Mouse (Mus musculus): ENCODE results near the gene Mbd6.
"Not testable (repeated sequence)": the region's sequence is repeated elsewhere in the genome, so short reads cannot be mapped to it uniquely, and the experiment has no call there.

Gene Mbd6

DNA sequence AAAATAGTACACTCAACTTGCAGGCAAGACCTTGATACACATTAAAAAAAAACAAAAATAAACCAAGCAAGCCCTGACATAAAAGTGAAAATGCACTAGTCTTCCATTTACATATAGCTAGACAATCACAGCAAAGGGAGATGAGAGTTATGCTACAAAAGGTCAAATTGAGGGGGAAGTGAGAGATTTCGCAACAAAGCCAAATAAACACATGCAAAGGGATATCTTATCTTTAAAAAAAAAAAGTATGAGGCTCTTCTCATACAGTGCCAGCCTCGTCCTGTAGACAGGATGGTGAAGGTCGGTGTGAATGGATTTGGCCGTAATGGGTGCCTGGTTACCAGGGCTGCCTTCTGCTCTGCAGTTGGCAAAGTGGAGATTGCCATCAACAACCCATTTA is 24.0 kb upstream of the Mbd6 start:
- no peak for DNase-seq (ENCODE audit: low spot score)

DNA sequence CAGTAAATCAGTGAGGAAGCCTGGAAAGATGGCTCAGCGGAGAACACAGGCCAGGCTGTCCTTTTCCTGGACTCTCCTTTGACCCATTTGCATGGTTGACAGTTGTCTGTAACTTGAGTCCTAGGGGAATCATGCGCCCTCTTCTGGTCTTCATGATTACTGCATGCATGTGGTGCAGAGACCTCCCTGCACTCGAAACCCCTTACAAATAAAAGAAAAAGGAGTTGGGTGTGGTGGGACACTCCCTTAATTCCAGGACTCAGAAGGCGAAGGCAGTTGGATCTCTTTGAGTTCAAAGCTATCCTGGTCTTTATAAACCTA is 23.5 kb upstream of the Mbd6 start:
- peak; percentile 96 for DNase-seq (ENCODE audit: low spot score)

DNA sequence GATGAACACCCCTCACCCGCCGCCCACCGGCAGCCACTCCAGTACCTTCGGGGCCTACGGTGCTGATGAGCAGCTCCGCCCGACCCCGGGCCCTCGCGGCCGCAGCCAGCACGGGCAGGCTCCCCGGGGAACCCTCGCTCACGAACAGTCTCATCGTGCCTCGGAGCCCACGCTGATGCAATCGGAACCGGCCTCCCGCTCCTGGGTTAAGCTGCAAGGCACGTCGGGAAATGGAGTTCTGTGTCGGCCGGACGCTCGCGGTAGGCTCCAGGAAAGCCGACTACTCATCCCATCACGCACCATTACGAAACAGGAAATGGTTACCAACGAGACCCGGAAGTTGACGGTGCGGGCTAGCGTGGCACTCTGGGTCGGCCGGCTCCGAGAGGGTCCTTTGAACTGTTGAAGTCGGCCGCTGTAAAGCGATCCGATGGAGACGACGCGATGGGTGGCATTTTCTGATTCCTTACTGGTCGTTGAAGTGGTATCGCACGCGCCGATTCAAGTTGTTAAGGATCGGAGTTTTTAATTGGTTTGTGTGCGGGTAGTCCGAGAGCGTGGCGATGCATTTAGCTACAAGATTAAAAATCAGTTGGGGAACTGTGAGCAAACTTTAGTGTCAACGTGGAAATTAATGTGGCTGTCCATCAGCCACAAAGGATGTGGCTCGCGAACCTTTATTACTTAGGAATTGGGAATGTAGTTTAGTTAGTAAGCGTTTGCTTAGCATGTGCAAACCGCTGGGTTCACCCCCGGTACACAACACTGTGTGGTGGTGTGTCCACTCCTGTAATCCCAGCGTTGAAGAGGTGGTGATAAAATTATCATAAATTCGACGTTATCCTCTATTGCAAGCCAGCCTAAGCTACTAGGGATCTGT is 22.9 kb upstream of the Mbd6 start, which contains the start of gene Mars:
TSS of gene Mars (minus strand) at position 311 of the 880 bp plus-strand sequence.
- DNase-seq (ENCODE audit: low spot score): peak; percentile 97

DNA sequence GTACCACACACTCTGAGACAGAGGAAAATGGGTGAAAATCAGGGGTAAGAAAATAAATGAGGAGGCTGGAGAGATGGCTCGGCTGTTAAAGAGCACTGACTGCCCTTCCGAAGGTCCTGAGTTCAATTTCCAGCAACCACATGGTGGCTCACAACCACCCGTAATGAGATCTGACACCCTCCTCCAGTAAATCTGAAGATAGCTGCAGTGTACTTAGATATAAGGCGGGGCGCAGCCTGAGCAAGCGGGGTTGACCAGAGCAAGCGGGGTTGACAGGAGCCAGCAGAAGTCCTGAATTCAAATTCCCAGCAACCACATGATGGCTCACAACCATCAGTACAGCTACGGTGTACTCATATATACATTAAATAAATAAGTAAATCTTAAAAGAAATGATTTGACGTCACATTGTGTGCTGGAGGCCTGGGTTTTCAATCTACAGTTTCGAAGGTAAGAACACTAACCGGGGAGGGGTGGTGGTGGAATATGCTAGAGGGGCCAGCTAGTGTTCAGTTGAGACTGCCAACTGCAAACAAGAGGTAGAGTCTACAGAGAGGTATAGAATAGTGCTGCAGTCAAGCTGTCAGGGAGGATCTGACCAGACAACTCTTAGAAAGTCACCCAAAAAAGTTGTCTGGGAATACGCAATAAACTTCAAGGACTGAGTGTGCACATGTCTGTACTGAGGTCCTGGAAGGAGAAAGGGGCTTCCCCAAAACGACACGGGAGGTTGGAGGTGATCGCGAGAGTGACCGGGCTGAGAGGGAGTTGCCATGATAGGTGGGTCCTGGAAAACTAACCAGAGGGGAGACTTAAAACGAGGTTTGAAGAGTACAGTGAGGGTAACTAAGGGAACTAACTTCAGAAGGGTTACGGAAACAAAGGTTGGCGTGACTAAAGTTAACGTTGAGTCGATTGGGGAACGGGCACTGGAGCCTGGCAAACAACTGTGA is 22.0 kb upstream of the Mbd6 start:
- DNase-seq (ENCODE audit: low spot score): peak; percentile 66

DNA sequence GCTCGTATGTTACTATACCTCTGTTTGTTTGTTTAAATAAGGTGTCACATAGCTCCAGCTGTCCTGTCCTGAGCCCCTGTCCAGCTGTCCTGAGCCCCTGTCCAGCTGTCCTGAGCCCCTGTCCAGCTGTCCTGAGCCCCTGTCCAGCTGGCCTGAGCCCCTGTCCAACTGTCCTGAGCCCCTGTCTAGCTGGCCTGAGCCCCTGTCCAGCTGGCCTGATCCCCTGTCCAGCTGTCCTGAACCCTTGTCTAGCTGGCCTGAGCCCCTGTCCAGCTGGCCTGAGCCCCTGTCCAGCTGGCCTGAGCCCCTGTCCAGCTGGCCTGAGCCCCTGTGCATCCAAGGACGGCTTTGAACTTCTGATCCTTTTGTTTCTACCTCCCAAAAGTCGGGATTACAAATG is 20.3 kb upstream of the Mbd6 start:
- not testable (repeated sequence) for DNase-seq (ENCODE audit: low spot score)

DNA sequence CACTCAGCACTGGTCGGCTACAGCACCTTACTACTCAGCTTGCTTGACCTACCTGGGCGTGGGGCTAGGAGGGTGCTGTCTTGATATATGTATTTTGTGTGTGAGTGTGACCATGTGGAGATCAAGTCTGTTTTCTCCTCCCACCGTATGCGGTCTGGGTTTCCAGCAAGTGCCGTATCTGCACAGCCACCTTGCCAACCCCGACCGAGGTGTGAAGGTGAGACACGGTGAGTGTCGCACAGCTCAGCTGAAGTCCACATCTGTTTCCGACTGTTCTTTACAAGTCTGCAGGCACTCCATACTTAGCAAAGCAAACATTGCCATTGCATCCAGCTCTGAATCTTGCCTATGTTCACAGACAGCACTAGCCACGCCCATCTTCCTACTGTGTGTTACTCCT is 14.3 kb upstream of the Mbd6 start:
- DNase-seq (ENCODE audit: low spot score): no peak

DNA sequence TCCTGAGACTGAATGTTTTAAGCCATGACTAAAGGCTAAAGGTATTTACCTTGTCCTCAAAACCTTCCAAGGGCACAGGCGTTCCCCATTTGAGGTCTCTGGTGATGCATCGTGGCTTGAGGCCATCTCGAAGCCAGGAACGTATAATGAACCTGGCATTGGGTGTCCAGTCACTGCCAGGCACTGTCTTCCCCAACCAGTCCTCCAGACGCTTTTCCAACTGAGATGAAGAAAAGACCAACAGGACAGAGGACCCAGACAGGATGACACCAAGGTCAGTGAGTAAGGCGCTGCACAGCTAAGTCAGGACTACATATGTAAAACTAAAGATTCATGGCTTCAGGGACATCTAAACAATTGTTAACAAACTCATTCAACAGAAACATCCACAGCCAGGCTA is 11.5 kb upstream of the Mbd6 start:
- DNase-seq (ENCODE audit: low spot score): no peak

DNA sequence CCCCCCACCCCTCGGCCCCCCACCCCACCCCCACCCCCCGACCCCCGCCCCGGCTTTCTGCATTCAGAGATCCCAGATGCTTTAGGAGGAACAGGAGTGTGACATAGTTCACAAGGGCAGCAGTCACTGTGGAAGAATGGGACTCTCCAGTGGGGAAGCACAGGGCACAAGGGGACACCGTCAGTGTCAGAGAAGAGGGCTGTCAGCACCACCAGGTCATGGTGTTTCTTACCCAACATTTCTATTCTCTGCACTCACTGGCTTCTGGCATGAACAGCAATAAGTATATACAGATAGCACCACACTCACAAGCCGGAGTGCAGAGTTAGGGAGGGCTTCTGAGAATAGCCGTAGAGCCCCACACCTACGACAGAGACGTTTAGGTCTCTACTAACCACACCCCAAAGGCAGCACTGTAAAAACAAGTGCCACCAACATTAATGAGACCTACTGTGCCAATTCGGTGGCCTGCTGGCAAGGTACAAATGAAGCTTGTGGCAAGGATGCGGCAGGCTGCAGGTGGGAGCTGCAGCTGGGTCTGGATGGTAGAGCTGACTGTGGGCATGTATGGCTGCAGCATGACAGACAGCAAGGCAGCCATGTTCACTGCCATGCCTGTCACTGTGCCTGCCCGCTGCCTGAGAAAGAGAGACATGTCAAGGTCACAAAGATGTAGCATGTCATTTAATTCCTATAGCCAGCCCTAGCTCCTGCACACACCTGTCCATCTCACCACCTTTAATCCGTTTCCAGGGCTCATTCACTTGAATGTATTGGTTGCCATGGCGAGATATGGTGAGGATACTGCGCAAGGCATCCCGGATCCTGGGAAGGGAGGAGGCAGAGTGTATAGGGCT is 8.4 kb upstream of the Mbd6 start:
- no peak for DNase-seq (ENCODE audit: low spot score)

DNA sequence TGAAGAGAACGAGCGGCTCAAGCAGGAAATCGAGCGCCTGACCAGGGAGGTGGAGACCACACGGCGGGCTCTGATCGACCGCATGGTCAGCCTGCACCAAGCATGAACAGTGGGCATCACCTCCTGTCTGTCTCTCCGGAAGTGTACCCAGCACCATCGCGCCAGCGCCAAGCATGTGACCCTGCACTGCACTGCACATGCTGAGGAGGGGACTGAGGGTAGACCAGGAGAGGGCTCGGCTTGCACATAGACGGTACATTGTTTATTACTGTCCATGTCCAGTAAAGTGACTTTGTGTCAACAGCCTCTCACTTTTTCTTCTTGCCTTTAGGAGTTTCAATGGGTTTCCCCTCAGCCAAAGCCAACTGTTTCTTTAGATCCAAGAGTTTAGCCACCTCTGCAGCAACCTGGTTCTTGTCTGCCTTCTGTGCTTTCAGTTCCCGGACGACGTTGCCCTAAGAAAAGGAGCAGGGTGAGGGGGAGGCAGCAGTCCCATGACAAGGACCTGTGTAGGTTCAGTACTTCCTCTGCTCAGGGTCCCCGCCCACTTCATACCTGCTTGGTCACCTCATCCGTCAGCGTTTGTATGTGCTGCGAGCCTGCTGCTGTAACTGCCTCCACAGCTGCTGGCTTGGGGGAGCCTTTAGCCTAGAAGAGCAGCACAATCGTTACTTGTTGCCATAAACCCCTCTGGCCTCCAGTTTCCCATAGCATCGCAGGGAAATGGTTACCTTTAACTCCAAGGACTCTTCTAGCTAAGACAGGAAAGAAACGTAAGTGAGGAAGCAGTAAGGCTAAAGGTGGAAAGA is 7.4 kb upstream of the Mbd6 start:
- DNase-seq (ENCODE audit: low spot score): no peak

DNA sequence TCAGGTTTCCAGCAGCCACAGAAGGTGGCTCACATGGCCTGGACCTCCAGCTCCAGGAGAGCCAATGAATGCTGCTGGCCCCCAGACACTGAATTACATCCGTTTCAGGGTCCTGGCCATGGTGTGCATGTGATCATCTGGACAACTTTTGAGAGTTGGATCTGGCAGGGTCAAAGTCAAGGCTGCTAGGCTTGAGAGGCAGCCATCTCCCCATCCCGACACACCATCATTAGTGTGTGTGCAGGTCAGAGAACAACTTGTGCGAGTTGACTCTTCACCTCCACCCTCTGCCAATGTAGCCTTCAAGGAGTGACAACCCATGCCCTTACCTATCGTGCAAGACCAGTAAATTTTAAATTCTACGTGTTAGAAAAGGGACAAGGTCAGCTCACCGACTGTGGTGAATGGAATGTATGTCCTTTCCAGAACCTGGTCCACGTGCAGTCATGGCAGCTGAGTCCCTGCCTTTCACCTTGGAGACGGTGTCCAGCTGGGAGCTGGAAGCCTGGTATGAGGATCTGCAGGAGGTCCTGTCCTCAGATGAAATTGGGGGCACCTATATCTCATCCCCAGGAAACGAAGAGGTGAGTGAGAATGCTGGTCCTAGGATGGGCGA is 6.2 kb upstream of the Mbd6 start:
- DNase-seq (ENCODE audit: low spot score): no peak

DNA sequence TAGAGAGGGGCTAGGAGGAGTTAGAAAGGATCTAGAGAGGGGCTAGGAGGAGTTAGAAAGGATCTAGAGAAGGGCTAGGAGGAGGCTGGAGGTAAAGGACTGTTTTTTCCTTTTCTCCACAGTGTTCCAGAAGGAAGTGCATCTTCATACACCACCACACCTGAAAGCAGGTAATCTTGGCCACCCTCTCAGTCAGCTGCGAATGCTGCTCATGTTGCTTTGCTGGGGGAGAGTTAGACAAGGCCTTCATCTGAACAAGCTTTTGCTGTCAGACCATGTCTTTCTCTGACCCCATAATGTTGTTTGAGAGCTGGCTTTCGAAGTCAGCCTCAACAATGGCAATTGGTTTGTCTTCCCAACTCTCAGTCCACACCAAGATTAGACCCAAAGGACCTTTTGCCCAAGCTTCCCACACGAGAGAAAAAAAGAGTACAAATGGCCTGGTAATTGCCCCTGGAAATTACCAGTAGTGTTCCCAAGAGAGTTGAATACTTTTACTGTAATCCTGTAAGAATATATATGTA is 4.8 kb upstream of the Mbd6 start:
- DNase-seq (ENCODE audit: low spot score): no peak

DNA sequence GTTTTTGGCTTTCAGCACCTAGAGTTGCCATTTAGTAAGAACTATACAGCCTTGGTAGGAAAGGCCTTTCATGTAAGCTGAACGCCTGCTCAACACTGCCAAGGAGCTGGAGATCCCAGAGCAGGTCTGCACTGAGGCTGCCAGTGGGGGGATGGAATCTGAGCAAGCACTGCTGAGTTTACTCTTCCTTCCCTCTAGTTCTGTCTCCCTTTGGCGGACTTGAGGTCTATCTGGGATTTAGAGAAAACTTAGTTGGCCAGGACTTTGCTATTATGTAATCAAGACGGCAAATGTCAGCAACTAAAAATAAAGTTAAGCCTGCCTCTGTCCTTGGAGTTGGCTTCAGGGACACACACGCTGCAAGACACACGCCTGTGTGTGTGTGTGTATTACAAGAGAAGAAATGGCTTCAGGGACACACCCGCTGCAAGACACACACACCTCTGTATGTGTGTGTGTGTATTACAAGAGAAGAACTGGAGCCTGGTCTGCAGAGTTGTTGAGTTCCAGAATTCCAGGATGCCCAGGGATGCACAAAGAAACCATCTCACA is 4.2 kb upstream of the Mbd6 start:
- DNase-seq (ENCODE audit: low spot score): no peak

DNA sequence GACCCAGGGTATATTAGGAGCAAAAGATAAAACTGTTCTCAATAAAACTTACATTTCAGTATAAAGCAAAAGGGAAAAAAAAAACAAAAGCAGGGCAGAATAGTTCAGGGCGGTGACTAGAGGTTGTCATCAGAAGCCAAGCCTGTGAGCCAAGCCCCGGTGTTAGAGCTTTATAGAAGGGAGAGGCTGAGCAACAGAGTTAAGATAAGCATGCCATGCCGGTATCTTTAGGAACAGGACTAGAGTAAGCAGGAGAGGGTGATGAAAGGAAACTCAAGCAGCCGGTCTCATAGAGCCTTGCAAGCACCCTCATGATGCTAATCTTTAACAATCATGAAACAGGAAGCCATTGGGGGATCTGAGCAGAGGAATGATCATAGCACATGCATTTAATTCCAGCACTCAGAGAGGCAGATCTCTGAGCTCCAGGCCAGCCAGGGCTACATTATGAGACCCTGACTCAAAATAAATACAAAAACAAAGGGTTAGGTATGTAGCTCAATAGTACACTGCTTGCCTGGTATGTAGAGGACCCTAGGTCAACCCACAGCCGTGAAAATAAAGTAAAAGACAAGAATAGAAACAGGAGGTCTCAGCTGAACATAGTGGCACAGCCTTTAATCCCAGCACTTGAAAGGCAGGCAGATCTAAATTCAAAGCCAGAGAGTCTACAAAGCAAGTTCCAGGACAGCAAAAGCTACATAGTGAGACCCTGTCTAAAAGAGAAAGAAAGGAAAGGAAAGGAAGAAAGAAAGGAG is 3.2 kb upstream of the Mbd6 start:
- DNase-seq (ENCODE audit: low spot score): no peak

DNA sequence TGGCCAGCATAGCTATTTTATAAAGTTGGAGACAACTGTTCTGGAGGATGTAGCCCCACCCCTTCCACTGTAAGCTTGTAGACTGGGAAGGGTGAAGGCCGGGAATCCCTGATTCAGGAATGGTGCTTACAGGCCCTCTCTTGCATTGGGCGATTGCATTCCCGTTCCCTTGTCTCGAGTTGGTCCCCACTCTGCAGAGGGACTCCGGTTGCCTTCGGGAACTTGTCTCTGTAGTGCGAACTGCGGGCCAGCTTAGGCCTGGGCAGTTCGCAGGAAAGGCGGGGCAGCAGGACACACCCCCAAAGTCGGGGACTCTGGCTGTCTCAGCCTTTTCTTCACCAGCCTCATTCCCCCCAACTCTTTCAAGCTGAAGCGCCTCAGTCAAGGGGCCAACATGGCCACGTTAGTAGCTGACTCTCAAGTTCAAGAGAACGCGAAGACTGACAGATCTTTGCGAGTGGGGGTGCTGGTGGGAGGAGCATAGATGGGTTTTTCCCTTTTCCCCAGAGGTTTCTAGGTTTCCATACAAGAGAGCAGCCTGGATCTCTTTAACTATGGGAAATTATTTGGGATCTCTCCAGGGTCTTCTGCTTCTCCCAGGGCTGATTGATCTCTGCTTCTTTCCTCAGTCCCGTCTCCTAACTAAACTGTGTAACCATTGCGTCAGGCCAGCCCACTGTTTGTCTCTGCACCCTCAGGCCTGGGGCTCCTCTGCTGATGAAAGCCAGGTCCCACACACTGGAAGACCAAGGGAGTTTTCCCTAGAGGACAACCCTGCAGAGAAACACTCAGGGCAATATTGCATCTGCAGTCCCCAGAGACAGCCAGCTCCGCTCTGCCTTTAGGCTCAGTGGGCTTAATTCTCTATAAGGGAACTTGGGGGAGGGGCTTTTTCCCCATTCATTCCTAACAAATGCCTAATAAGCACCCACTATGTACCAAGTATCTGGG is 2.4 kb upstream of the Mbd6 start:
- peak; percentile 30 for DNase-seq (ENCODE audit: low spot score)

DNA sequence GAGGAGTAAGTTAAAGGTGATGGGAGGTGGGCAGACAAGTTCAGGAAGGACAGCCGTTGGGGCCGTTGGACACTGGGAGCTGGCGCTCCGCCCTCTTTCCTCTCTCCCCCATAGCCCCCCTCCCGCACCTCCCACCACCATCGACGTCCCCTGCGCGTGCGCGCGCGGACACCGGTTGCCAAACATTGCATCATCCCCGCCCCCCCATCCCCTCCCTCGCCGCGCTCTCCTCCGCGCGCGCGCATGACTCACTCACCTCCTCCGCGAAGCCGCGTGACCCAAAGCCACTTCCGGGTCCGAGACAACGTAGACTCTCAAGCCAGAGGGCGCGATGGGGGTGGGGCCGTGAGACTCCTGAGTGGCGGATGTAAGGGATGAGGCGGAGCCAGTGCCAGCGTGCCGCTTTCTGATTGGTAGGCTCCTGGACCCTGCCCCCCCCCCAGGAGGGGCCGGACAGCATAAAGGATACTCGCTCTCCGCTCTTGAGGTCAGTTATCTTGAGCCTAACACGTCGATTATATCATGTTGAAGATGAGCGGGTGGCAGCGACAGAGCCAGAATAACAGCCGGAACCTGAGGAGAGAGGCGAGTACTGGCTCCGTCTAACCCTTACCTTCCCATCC is 1.6 kb upstream of the Mbd6 start:
- peak; percentile 100 for DNase-seq (ENCODE audit: low spot score)

DNA sequence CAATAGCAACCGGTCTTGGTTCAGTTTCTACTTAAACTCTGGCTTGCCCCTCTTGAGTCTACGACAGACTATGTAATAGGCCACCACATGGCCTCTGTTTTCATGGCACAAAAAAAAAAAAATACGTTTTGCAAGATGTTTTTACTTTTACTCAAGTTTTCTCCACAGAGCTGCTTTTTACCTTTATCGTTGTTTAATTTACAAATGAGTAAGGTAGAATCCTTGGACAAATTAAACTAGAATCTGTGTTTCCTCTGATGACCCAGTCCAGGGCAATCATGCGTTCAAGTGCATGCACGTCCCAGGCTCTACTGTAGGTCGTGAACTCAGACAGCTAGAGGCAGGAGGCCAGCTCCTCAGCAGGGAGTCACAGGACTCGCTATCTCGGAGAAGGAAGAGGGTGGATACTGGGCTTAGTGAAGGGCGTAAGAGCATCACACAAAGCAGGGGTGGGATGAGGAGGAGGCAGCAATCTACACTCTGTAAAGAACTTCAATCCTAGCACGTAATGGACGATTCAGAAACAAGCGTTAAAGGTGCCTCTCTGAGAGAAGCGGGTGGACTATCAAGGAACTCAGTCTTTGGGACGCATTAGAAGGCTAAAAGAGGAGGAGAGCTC is 864 bp upstream of the Mbd6 start:
- peak; percentile 70 for DNase-seq (ENCODE audit: low spot score)

DNA sequence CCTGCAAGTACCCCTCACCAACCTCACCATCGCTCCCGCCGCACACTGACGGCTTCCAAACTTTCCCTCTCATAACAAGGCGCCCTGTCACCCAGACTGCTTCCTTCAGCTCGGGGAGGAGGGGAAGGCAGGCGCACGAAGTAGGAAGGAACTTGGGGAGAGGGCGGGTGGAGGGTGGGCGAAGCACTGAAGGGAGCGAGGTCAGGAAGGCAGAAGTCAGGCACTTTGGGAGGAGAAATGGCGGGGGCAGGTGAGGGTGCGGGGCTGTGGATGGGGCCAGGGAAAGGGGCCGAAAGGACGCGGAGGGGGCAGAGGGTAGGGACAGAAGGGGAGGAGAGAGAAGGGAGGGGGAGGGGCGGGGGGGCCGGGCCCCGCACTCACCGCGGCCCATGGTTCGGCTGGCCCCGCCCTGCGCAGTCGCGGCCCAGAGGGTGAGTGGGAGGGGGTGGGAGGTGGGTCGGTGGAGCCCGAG is 454 bp downstream of the Mbd6 start:
- peak; percentile 56 for DNase-seq (ENCODE audit: low spot score)

All from retina, embryonic 14.5 days (tissue).